Mouse (Mus musculus): ENCODE data around the gene Phyh.

- TF ChIP-seq CTCF (IDR thresholded peaks at IDR 0.05; ENCODE audit: borderline replicate concordance, control insufficient read depth, extremely low read depth, insufficient read depth, low read length, poor library complexity) (no peak), POLR2A (IDR thresholded peaks at IDR 0.05; ENCODE audit: control insufficient read depth, extremely low read depth, insufficient read depth, low read length, poor library complexity) (no peak)
Measured at GRCm38 (mm10) chr2:4985000-4985399, 66.2 kb downstream of the Phyh start.

Measured in thymus, adult 2 months (tissue).